Mouse (Mus musculus): Measurements from ENCODE around the gene Nkx2-9.

The Nkx2-9 gene

GRCm38 (mm10) chr12:56612761-56613437 lies at the start of gene Nkx2-9:
Gene Nkx2-9 (minus strand): TSS chr12:56613284.
- no peak for DNase-seq

- DNase-seq, result peak; percentile 60
These were observed 24.1 kb upstream of the Nkx2-9 start for GRCm38 (mm10) chr12:56637181-56637566.

GRCm38 (mm10) chr12:56636534-56637180 lies 23.6 kb upstream of the Nkx2-9 start:
- DNase-seq, result peak; percentile 68

GRCm38 (mm10) chr12:56616088-56616487 lies 3.0 kb upstream of the Nkx2-9 start:
- DNase-seq, result no peak

GRCm38 (mm10) chr12:56615391-56615790 lies 2.3 kb upstream of the Nkx2-9 start:
- DNase-seq, result no peak

GRCm38 (mm10) chr12:56614513-56614912 lies 1.4 kb upstream of the Nkx2-9 start:
- no peak for DNase-seq

GRCm38 (mm10) chr12:56613916-56614510 lies 929 bp upstream of the Nkx2-9 start:
- no peak for DNase-seq

- DNase-seq, result no peak
These were observed 350 bp upstream of the Nkx2-9 start for GRCm38 (mm10) chr12:56613438-56613830.

- no peak for DNase-seq
These were observed 742 bp downstream of the Nkx2-9 start for GRCm38 (mm10) chr12:56612349-56612735.

- peak; percentile 88 for DNase-seq
These were observed 1.4 kb downstream of the Nkx2-9 start for GRCm38 (mm10) chr12:56611504-56612348.

- no peak for DNase-seq
These were observed 2.2 kb downstream of the Nkx2-9 start for GRCm38 (mm10) chr12:56610851-56611250.

- DNase-seq, result no peak
These were observed 21.4 kb downstream of the Nkx2-9 start for GRCm38 (mm10) chr12:56591722-56592121.

- DNase-seq, result no peak
These were observed 25.3 kb downstream of the Nkx2-9 start for GRCm38 (mm10) chr12:56587830-56588229.

Measured in heart, adult 11 months (tissue).